Mouse (Mus musculus) neural tube, embryonic 11.5 days (tissue): Measurements from ENCODE around the gene Dnaja3. TPM values are rescaled to one million over a fixed set of nuclear protein-coding genes. Genes with fewer than 3 reads are reported as not detected.
A peak's percentile ranks its signal among the peaks of the same experiment; 100 is the strongest.

ENCODE experiments used
- ATAC-seq: fragments of 200-750 bp; cut with Nextera tagmentation; 2 replicates; pipeline ENCODE4 v1.8.0; 2017; ENCODE audit warnings: moderate number of reproducible peaks, mild to moderate bottlenecking, moderate TSS enrichment, moderate library complexity; ENCODE audit not compliant: insufficient read depth, low FRiP score, low TSS enrichment
- DNase-seq: peaks from one replicate; pipeline ENCODE4 v3.0.0-alpha.2; 2015; ENCODE audit warnings: low spot score
- H3K27ac ChIP-seq: fragments of 300-500 bp; sonication (generic); 2 replicates; pipeline ENCODE4 v1.5.1; 2014; ENCODE audit warnings: low read depth, mild to moderate bottlenecking, low read length
- H3K27me3 ChIP-seq: fragments of 300-500 bp; sonication (generic); 2 replicates; pipeline ENCODE4 v1.6.1; 2014; ENCODE audit warnings: mild to moderate bottlenecking, low read length, mixed read lengths; ENCODE audit not compliant: control insufficient read depth, insufficient read depth
- H3K36me3 ChIP-seq: fragments of 300-500 bp; sonication (generic); 2 replicates; pipeline ENCODE4 v1.6.1; 2014; ENCODE audit warnings: mild to moderate bottlenecking, low read length, moderate library complexity, mixed read lengths; ENCODE audit not compliant: control insufficient read depth, insufficient read depth
- H3K4me1 ChIP-seq: fragments of 300-500 bp; sonication (generic); 2 replicates; pipeline ENCODE4 v1.6.1; 2014; ENCODE audit warnings: low read length, mixed read lengths; ENCODE audit not compliant: control insufficient read depth, insufficient read depth
- H3K4me2 ChIP-seq: fragments of 300-500 bp; sonication (generic); 2 replicates; pipeline ENCODE4 v1.6.1; 2014; ENCODE audit warnings: low read depth, mild to moderate bottlenecking, moderate library complexity
- H3K4me3 ChIP-seq: fragments of 300-500 bp; sonication (generic); 2 replicates; pipeline ENCODE4 v1.5.1; 2014; ENCODE audit warnings: low read depth, low read length
- H3K9ac ChIP-seq: fragments of 300-500 bp; sonication (generic); 2 replicates; pipeline ENCODE4 v1.6.1; 2014; ENCODE audit warnings: mild to moderate bottlenecking, low read length
- H3K9me3 ChIP-seq: fragments of 300-500 bp; sonication (generic); 2 replicates; pipeline ENCODE4 v1.6.1; 2016; ENCODE audit warnings: low read length; ENCODE audit not compliant: control insufficient read depth
- WGBS: fragments of 180-500 bp; shearing (Covaris S2); extraction: QIAGEN DNeasy Blood & Tissue Kit; methylation state at CpG from one replicate; pipeline ENCODE4 v1.1.7; 2014; 5-methylcytosine and 5-hydroxymethylcytosine counted together
- polyA plus RNA-seq: library from polyadenylated mRNA; unstranded; fragments of >200 nt; fragmentation: Nextera tagmentation; extraction: Ambion mirVana; gene quantifications from 2 replicates; pipeline ENCODE4 v1.2.1, GENCODE M21; 2014

The Dnaja3 gene
- polyA plus RNA-seq, 1 experiment from 2014 or later, result 54.2 TPM

GRCm38 (mm10) chr16:4603453-4603837 lies 36.3 kb upstream of the Dnaja3 start:
- ATAC-seq, result no peak
- H3K9ac ChIP-seq, result peak overlapping the region; percentile 39; the same call in 1 of the 2 replicates
- peaks cover 87% of the 10 kb centered on the region for H3K4me1 ChIP-seq

GRCm38 (mm10) chr16:4604293-4604837 lies 35.4 kb upstream of the Dnaja3 start:
- ATAC-seq (no peak), DNase-seq (no peak)
- no peak overlapping the region for H3K9ac ChIP-seq
- 71% methylated on average over 11 of the region's 11 CpGs for WGBS
- peaks cover 3% of the 10 kb centered on the region; the same call in 1 of the 2 replicates for H3K36me3 ChIP-seq
- no peak overlapping the region for H3K27ac ChIP-seq
- no peaks in the 10 kb centered on the region for H3K27me3 ChIP-seq
- no peak overlapping the region for H3K4me3 ChIP-seq
- no peak overlapping the region for H3K4me2 ChIP-seq
- no peaks in the 10 kb centered on the region for H3K9me3 ChIP-seq
- peaks cover 78% of the 10 kb centered on the region for H3K4me1 ChIP-seq

More at GRCm38 (mm10) chr16:4603453-4603837, 36.3 kb upstream of the Dnaja3 start:
- Histone ChIP-seq H3K27ac (peak overlapping the region; percentile 70), H3K36me3 (no peaks in the 10 kb centered on the region), H3K4me2 (no peak overlapping the region), H3K27me3 (no peaks in the 10 kb centered on the region), H3K9me3 (no peaks in the 10 kb centered on the region), H3K4me3 (no peak overlapping the region)
- DNase-seq, result no peak
- 44% methylated on average over 1 of the region's 1 CpGs for WGBS

- Histone ChIP-seq H3K27ac (0 out of 2 replicates have a peak overlapping the region, but pooled peaks have one; percentile 44), H3K9me3 (no peaks in the 10 kb centered on the region), H3K4me1 (peaks cover 66% of the 10 kb centered on the region), H3K4me2 (no peak overlapping the region), H3K4me3 (no peak overlapping the region), H3K27me3 (no peaks in the 10 kb centered on the region), H3K36me3 (peaks cover 3% of the 10 kb centered on the region; the same call in 1 of the 2 replicates), H3K9ac (no peak overlapping the region)
- DNase-seq (peak; percentile 46), ATAC-seq (peak; percentile 39; the same call in 1 of the 2 replicates)
- WGBS, result 42% methylated on average over 13 of the region's 13 CpGs
Observed at GRCm38 (mm10) chr16:4605514-4606131, 34.2 kb upstream of the Dnaja3 start.

- no peak overlapping the region for H3K4me3 ChIP-seq
- H3K4me1 ChIP-seq, result peaks cover 59% of the 10 kb centered on the region
- ATAC-seq (no peak), DNase-seq (no peak)
- 39% methylated on average over 5 of the region's 5 CpGs for WGBS
- H3K4me2 ChIP-seq, result no peak overlapping the region
- H3K9me3 ChIP-seq, result no peaks in the 10 kb centered on the region
- peaks cover 5% of the 10 kb centered on the region for H3K36me3 ChIP-seq
- H3K9ac ChIP-seq, result no peak overlapping the region; the same call in 1 of the 2 replicates
- H3K27ac ChIP-seq, result 0 out of 2 replicates have a peak overlapping the region, but pooled peaks have one; percentile 44
- no peaks in the 10 kb centered on the region for H3K27me3 ChIP-seq
Observed at GRCm38 (mm10) chr16:4606431-4607084, 33.2 kb upstream of the Dnaja3 start.

- H3K27ac ChIP-seq, result no peak overlapping the region
- DNase-seq (peak; percentile 85), ATAC-seq (no peak)
- no peak overlapping the region for H3K9ac ChIP-seq
- H3K4me2 ChIP-seq, result no peak overlapping the region
- no peaks in the 10 kb centered on the region for H3K9me3 ChIP-seq
- peaks cover 13% of the 10 kb centered on the region for H3K36me3 ChIP-seq
- H3K4me3 ChIP-seq, result no peak overlapping the region
- H3K27me3 ChIP-seq, result no peaks in the 10 kb centered on the region
- 55% methylated on average over 9 of the region's 9 CpGs for WGBS
- peaks cover 48% of the 10 kb centered on the region for H3K4me1 ChIP-seq
Observed at GRCm38 (mm10) chr16:4607818-4608531, 31.8 kb upstream of the Dnaja3 start.

GRCm38 (mm10) chr16:4608532-4609059 lies 31.2 kb upstream of the Dnaja3 start:
- Histone ChIP-seq H3K4me3 (no peak overlapping the region), H3K9ac (no peak overlapping the region), H3K4me2 (no peak overlapping the region), H3K36me3 (peaks cover 20% of the 10 kb centered on the region), H3K27me3 (no peaks in the 10 kb centered on the region), H3K9me3 (no peaks in the 10 kb centered on the region), H3K27ac (no peak overlapping the region), H3K4me1 (peaks cover 42% of the 10 kb centered on the region)
- DNase-seq (no peak), ATAC-seq (no peak)
- 88% methylated on average over 18 of the region's 19 CpGs for WGBS

GRCm38 (mm10) chr16:4611193-4611592 lies 28.6 kb upstream of the Dnaja3 start:
- Histone ChIP-seq H3K9me3 (no peaks in the 10 kb centered on the region), H3K27ac (no peak overlapping the region), H3K4me2 (no peak overlapping the region), H3K36me3 (peaks cover 31% of the 10 kb centered on the region), H3K4me3 (no peak overlapping the region), H3K4me1 (peaks cover 16% of the 10 kb centered on the region), H3K9ac (no peak overlapping the region), H3K27me3 (no peaks in the 10 kb centered on the region)
- 96% methylated on average over 5 of the region's 5 CpGs for WGBS
- no peak for ATAC-seq
- DNase-seq, result no peak

GRCm38 (mm10) chr16:4611676-4612075 lies 28.1 kb upstream of the Dnaja3 start:
- Histone ChIP-seq H3K27me3 (no peaks in the 10 kb centered on the region), H3K9me3 (no peaks in the 10 kb centered on the region), H3K4me1 (peaks cover 11% of the 10 kb centered on the region), H3K9ac (no peak overlapping the region), H3K4me2 (no peak overlapping the region), H3K36me3 (peaks cover 31% of the 10 kb centered on the region), H3K4me3 (no peak overlapping the region), H3K27ac (no peak overlapping the region)
- DNase-seq, result no peak
- ATAC-seq, result no peak
- WGBS, result 94% methylated on average over 7 of the region's 7 CpGs
